Mouse (Mus musculus) left cerebral cortex, adult 8-10 months (tissue): Measurements from ENCODE around the gene 5730507C01Rik. TPM values are rescaled to one million over a fixed set of nuclear protein-coding genes. Genes with fewer than 3 reads are reported as not detected.
A peak's percentile ranks its signal among the peaks of the same experiment; 100 is the strongest.
"Not testable (repeated sequence)": the region's sequence is repeated elsewhere in the genome, so short reads cannot be mapped to it uniquely, and the experiment has no call there.

ENCODE experiments used
- DNase-seq, 2 experiments: peaks; one replicate each; pipeline ENCODE4 v3.0.0; 2022; ENCODE audit warnings: low spot score in 2 of 2
- total RNA-seq, 4 experiments: library from RNA; stranded (reverse); gene quantifications; 2 replicates each; pipeline ENCODE4 v1.2.4; 2022

The 5730507C01Rik gene
- total RNA-seq, result 1 to 10 TPM in 1 of 4 experiments, under 1 TPM in 3; 0.37 to 1.4 (median 0.90) TPM

GRCm38 (mm10) chr12:18514171-18514570 lies at the start of gene 5730507C01Rik:
TSS of gene 5730507C01Rik (plus strand) at chr12:18514510.
- DNase-seq, result peak in 1 of 2 experiments; percentile 4

- not testable (repeated sequence) for DNase-seq
Measured at GRCm38 (mm10) chr12:18514616-18515015, 306 bp downstream of the 5730507C01Rik start.

GRCm38 (mm10) chr12:18515077-18515476 lies 767 bp downstream of the 5730507C01Rik start:
- DNase-seq, result not testable (repeated sequence)
